Mouse (Mus musculus) kidney, postnatal 10 days (tissue): Measurements from ENCODE around the gene Mpp1.

Source experiments
- DNase-seq: peaks from one replicate; pipeline ENCODE4 v3.0.0; 2021; ENCODE audit warnings: mixed read lengths

The Mpp1 gene

DNA sequence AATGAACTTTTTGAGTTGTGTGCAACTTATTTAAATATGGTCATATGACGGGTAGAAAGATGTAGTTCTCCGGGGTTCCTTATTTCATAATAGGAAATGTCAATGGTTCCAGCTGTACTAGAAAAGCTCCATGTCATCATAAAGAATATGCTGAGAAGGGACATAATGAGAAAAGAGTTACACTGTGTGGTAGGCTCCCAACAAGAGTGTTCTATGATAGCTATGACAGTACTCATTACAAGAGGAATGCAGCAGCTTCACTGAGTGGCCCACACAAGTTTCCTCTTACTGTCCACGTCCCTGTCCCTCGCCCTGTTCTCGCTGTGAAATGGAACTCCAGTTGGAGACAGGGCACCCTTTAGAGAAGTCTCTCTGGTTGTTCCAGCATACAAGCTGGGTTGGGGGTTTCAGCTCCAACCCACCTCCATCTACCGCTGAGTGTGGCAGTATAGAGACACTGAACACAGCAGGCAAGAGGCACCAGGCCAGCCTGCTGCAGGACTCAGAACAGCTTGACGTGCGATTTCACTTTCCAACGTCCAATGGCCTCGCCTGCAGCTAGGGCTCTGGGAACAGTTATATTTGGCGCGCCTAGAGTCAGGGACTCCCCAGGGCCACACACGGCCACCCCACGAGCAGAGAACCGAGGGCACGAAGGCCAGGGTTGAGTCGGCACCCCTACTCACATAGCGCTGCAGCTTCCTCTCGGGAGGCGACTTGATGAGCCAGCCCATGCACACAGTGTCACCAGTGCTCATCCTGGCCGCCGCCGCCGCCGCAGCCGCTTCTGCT lies 46.6 kb downstream of the Mpp1 start:
- DNase-seq, result peak; percentile 14

DNA sequence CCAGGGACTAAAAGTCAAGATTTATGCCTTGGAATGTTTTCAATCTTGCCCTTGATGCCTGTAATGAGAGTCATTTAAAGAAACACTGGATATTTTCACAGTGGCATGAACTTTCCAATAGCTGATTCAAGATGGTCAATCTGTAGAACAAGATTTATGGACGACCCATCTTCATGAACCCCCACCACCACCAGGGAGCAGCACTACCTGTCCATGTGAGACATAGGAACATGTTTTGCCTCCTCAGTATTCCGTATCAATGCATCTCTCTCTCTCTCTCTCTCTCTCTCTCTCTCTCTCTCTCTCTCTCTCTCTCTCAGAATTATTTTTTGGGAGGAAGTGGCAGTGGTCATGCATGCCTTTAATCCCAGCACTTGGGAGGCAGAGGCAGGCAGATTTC lies 48.5 kb downstream of the Mpp1 start:
- peak; percentile 5 for DNase-seq
